Mouse (Mus musculus) myocyte (in vitro differentiated cells): ENCODE results near the gene Lrrc40.

Source experiments
- CEBPB ChIP-seq: IDR thresholded peaks from 2 replicates; pipeline ENCODE4 v1.6.1; 2011; ENCODE audit warnings: mild to moderate bottlenecking, moderate library complexity; ENCODE audit not compliant: poor library complexity, insufficient read depth, severe bottlenecking
- E2F4 ChIP-seq: IDR thresholded peaks from one replicate; pipeline ENCODE4 v1.6.1; 2011; ENCODE audit warnings: mild to moderate bottlenecking, control low read depth, moderate library complexity; ENCODE audit not compliant: insufficient read depth
- MAX ChIP-seq: IDR thresholded peaks from one replicate; pipeline ENCODE4 v1.6.1; 2011; ENCODE audit warnings: low read depth, mild to moderate bottlenecking, control low read depth
- MYOD1 ChIP-seq, 3 experiments: IDR thresholded peaks; one replicate each; pipeline ENCODE4 v1.6.1; 2011; ENCODE audit warnings: control low read depth in 2 of 3, low read depth in 2 of 3, mild to moderate bottlenecking in 2 of 3, moderate library complexity in 1 of 3; ENCODE audit not compliant: insufficient read length in 2 of 3, control insufficient read depth in 1 of 3
- MYOG ChIP-seq, 3 experiments: IDR thresholded peaks; one replicate each; pipeline ENCODE4 v1.6.1; 2011; ENCODE audit warnings: control low read depth in 2 of 3, low read depth in 2 of 3, mild to moderate bottlenecking in 2 of 3; ENCODE audit not compliant: insufficient read length in 2 of 3, control insufficient read depth in 1 of 3, insufficient read depth in 1 of 3
- POLR2A ChIP-seq: IDR thresholded peaks from one replicate; pipeline ENCODE4 v1.6.1; 2011; ENCODE audit warnings: low read depth, mild to moderate bottlenecking, control low read depth, moderate library complexity; ENCODE audit not compliant: insufficient read length
- POLR2AphosphoS2 ChIP-seq: IDR thresholded peaks from one replicate; pipeline ENCODE4 v1.6.1; 2011; ENCODE audit warnings: low read depth, control low read depth; ENCODE audit not compliant: insufficient read length
- REST ChIP-seq: IDR thresholded peaks from one replicate; pipeline ENCODE4 v1.6.1; 2011; ENCODE audit warnings: mild to moderate bottlenecking, control low read depth, moderate library complexity; ENCODE audit not compliant: insufficient read depth, insufficient read length
- TCF12 ChIP-seq: IDR thresholded peaks from one replicate; pipeline ENCODE4 v1.6.1; 2011; ENCODE audit warnings: mild to moderate bottlenecking, control low read depth; ENCODE audit not compliant: poor library complexity, insufficient read depth, severe bottlenecking
- USF1 ChIP-seq: IDR thresholded peaks from one replicate; pipeline ENCODE4 v1.6.1; 2011; ENCODE audit warnings: low read depth, mild to moderate bottlenecking, control low read depth, moderate library complexity

DNA sequence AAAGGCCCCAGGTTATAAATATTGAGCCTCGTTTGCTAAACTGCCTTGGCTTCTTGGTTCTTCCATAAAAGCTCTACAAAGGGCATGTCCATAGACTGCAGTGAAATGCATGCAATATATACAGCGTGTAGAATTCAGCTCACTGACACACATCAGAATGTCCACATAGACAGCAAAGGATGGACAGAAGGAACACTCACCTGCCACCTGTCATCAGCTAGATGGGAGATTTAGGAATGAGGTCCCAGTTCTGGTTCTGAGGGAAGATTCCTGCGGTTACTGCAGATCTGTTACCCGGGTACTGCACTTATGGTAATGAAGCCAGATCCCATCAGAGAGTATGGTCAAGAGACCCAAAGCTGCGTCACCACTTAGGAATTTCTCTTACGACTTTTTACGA is 31.5 kb downstream of the Lrrc40 start:
- TF ChIP-seq REST (no peak), TCF12 (no peak), POLR2A (no peak), E2F4 (no peak), POLR2AphosphoS2 (no peak), CEBPB (no peak), MYOD1 (IDR thresholded peaks at IDR 0.05; ENCODE audit: control insufficient read depth in 1 of 3, insufficient read length in 2 of 3, low read depth in 2 of 3) (peak in 2 of 3 experiments; percentile 31 to 53), MAX (no peak), MYOG (IDR thresholded peaks at IDR 0.05; ENCODE audit: control insufficient read depth in 1 of 3, insufficient read depth in 1 of 3, insufficient read length in 2 of 3, low read depth in 2 of 3) (no peak), USF1 (no peak)
